Mouse (Mus musculus) E14TG2a.4 (cell line): ENCODE measurements around the gene Arfgap1.

Experiments used
- CTCF ChIP-seq: conservative IDR thresholded peaks from 2 replicates; pipeline ENCODE4 v1.5.1; 2014; ENCODE audit warnings: low read length
- NANOG ChIP-seq: IDR thresholded peaks from 2 replicates; pipeline ENCODE4 v1.6.1; 2014; ENCODE audit warnings: borderline replicate concordance, low read length, mixed read lengths
- POU5F1 ChIP-seq: IDR thresholded peaks from 2 replicates; pipeline ENCODE4 v1.6.1; 2014; ENCODE audit warnings: low read length, borderline replicate concordance

DNA sequence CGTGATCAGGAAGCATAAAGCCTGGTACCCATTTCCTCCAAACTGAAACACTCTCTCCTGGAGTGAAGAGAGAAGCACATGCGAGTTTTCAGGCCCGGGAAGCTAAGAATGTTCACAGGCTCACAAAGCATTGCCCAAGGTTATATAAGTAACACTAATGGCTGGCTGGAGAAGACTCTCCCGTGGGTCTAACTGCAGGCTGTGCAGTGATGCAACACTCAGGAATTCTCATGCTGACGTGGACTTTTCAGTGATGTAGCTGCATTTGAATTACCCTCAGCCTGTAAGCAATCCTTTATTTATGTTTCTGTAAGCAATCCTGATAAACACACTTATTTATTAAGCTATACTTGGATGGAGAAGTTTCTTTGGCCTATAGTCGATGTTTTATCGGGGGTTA lies 7.4 kb upstream of the Arfgap1 start:
- TF ChIP-seq CTCF (no peak), POU5F1 (no peak), NANOG (no peak)
